Mouse (Mus musculus): ENCODE measurements around the gene Nup93.

GRCm38 (mm10) chr8:94194591-94195223 is 19.7 kb upstream of the Nup93 start:
- TF ChIP-seq MAX (IDR thresholded peaks at IDR 0.05), result no peak
- no peak for TF ChIP-seq CTCF (IDR thresholded peaks at IDR 0.05; ENCODE audit: control insufficient read depth, insufficient read depth, insufficient read length)
